Mouse (Mus musculus): ENCODE measurements around the gene Syngr4. TPM values are rescaled to one million over a fixed set of nuclear protein-coding genes. Genes with fewer than 3 reads are reported as not detected.
A peak's percentile ranks its signal among the peaks of the same experiment; 100 is the strongest.
"Not testable (repeated sequence)": the region's sequence is repeated elsewhere in the genome, so short reads cannot be mapped to it uniquely, and the experiment has no call there.

Gene Syngr4
- polyA plus RNA-seq, 1 experiment from 2014 or later = not detected

- Histone ChIP-seq H3K27ac (replicated peaks) (no peak overlapping the region), H3K4me1 (replicated peaks) (no peaks in the 10 kb centered on the region)
- ATAC-seq (ENCODE audit: low FRiP score, low read depth) = no peak
Observed at GRCm38 (mm10) chr7:45908384-45908783, 11.9 kb upstream of the Syngr4 start.

GRCm38 (mm10) chr7:45906622-45907021 is 10.1 kb upstream of the Syngr4 start:
- Histone ChIP-seq H3K36me3 (peaks cover 16% of the 10 kb centered on the region; the same call in 1 of the 2 replicates), H3K27ac (replicated peaks) (no peak overlapping the region), H3K9me3 (no peaks in the 10 kb centered on the region), H3K9ac (no peak overlapping the region), H3K4me3 (no peak overlapping the region), H3K27me3 (no peaks in the 10 kb centered on the region), H3K4me2 (no peak overlapping the region), H3K4me1 (replicated peaks) (no peaks in the 10 kb centered on the region)
- 94% methylated on average over 9 of the region's 9 CpGs for WGBS
- ATAC-seq (ENCODE audit: low FRiP score, low read depth) = no peak

More at GRCm38 (mm10) chr7:45908384-45908783, 11.9 kb upstream of the Syngr4 start:
- Histone ChIP-seq H3K9ac (no peak overlapping the region), H3K27me3 (no peaks in the 10 kb centered on the region), H3K9me3 (no peaks in the 10 kb centered on the region), H3K4me2 (no peak overlapping the region), H3K4me3 (no peak overlapping the region), H3K36me3 (peaks cover 16% of the 10 kb centered on the region; the same call in 1 of the 2 replicates)

- Histone ChIP-seq H3K4me1 (replicated peaks) (peaks cover 6% of the 10 kb centered on the region), H3K4me2 (no peak overlapping the region), H3K9me3 (no peaks in the 10 kb centered on the region), H3K36me3 (no peaks in the 10 kb centered on the region), H3K9ac (no peak overlapping the region), H3K27ac (replicated peaks) (no peak overlapping the region), H3K4me3 (no peak overlapping the region), H3K27me3 (no peaks in the 10 kb centered on the region)
- WGBS = 83% methylated on average over 12 of the region's 12 CpGs
- no peak for ATAC-seq (ENCODE audit: low FRiP score, low read depth)
Observed at GRCm38 (mm10) chr7:45902481-45903002, 6.0 kb upstream of the Syngr4 start.

- no peaks in the 10 kb centered on the region for H3K9me3 ChIP-seq
- no peaks in the 10 kb centered on the region for H3K36me3 ChIP-seq
- peaks cover 11% of the 10 kb centered on the region for H3K4me1 ChIP-seq (replicated peaks)
- no peak overlapping the region for H3K9ac ChIP-seq
- 57% methylated on average over 5 of the region's 5 CpGs for WGBS
- no peak overlapping the region for H3K4me2 ChIP-seq
- no peak overlapping the region for H3K27ac ChIP-seq (replicated peaks)
- no peak for ATAC-seq (ENCODE audit: low FRiP score, low read depth)
- H3K27me3 ChIP-seq = no peaks in the 10 kb centered on the region
- H3K4me3 ChIP-seq = no peak overlapping the region
Observed at GRCm38 (mm10) chr7:45901562-45901961, 5.0 kb upstream of the Syngr4 start.

- ATAC-seq (ENCODE audit: low FRiP score, low read depth); H3K36me3 ChIP-seq; H3K9ac ChIP-seq; H3K27me3 ChIP-seq; H3K9me3 ChIP-seq: not testable (repeated sequence)
- Histone ChIP-seq H3K4me1 (replicated peaks) (peaks cover 15% of the 10 kb centered on the region), H3K27ac (replicated peaks) (0 out of 2 replicates have a peak overlapping the region, but pooled peaks have one; percentile 82), H3K4me2 (peak overlapping the region; percentile 90), H3K4me3 (peak overlapping the region; percentile 53; the same call in 1 of the 2 replicates)
- WGBS = 50% methylated on average over 4 of the region's 4 CpGs
Observed at GRCm38 (mm10) chr7:45898125-45898524, 1.6 kb upstream of the Syngr4 start.

DNA sequence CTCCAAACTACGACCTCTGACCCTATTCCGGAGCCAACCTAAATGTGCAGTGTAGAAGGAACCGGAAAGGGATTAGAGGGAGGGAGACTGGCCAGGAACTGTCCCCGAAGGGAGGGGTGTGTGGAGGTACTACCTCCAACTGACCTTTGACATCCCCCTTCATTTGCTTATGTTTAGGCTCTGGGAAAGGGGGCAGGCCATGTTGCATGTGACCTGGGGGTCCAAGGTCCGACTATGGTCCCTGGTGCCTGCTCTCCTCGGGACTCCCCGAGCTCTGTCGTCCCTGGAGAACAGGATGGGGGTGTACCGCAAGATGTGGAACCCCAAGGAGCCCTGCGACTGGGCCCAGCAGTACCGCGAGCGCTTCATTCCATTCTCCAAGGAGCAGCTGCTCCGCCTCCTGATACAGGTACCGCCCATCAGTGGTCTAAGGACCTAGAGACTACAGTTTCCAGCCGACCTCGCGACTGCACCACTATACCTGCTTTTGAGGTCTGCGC is 794 bp upstream of the Syngr4 start:
- Histone ChIP-seq H3K9me3 (no peaks in the 10 kb centered on the region), H3K36me3 (no peaks in the 10 kb centered on the region), H3K4me1 (replicated peaks) (peaks cover 15% of the 10 kb centered on the region), H3K4me2 (peak overlapping the region; percentile 90), H3K9ac (peak overlapping the region; percentile 62), H3K4me3 (peak overlapping the region; percentile 53), H3K27me3 (no peaks in the 10 kb centered on the region), H3K27ac (replicated peaks) (peak overlapping the region; percentile 82)
- peak; percentile 65 for ATAC-seq (ENCODE audit: low FRiP score, low read depth)
- WGBS = 1% methylated on average over 19 of the region's 19 CpGs

DNA sequence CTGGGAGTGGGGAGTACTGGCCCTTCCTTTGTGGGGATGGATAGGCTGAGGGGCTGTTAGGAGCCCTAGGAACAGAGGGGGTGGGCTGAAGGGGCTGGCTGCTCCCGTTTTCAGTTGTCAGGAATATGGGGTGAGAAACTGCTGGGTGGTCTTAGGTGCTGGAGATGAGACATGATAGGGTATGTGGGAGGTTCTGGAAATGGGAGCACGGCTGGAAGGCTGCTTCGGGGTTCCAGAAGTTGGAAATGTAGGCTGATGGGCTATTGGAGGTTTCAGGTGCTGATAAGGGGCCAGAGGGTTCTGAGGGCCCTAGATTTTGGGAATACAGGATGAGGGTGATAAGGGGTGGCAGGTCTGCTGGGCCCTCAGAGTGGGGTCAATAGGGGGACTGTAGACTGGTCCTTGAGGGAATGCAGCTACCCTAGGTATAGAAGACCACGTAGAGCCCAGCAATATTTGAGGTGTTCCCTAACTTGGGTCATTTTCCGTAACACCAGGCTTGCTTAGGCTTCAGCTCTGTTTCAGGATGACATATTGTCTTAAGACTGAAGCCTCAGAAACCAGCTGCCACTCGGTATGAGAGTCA is 490 bp downstream of the Syngr4 start:
- Histone ChIP-seq H3K4me3 (peak overlapping the region; percentile 53), H3K27ac (replicated peaks) (no peak overlapping the region), H3K9ac (no peak overlapping the region), H3K36me3 (no peaks in the 10 kb centered on the region), H3K4me1 (replicated peaks) (peaks cover 15% of the 10 kb centered on the region), H3K27me3 (no peaks in the 10 kb centered on the region), H3K4me2 (peak overlapping the region; percentile 90), H3K9me3 (no peaks in the 10 kb centered on the region)
- ATAC-seq (ENCODE audit: low FRiP score, low read depth) = peak; percentile 39; the same call in 1 of the 2 replicates
- 75% methylated on average over 6 of the region's 6 CpGs for WGBS

DNA sequence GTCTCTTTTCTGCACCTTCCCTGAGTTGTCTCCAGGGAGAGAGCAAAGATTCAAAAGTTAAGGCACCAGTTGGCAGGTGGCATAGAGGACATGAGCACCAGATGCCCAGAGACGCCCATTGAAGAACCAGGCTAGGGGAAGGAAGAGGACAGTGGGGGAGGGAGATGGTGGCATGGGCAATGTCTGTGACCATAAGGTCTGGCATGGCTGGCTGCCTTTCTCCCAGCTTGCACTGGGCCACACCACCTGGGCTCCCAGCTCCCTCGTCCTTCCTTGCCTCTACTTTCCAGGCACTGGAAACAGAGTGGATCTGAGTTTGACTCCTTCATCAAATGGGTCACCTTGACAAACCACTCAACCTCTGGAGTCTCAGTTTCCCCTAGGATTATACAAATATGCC is 3.9 kb downstream of the Syngr4 start:
- Histone ChIP-seq H3K9ac (no peak overlapping the region), H3K27ac (replicated peaks) (no peak overlapping the region), H3K9me3 (no peaks in the 10 kb centered on the region), H3K36me3 (no peaks in the 10 kb centered on the region), H3K4me3 (no peak overlapping the region), H3K4me1 (replicated peaks) (peaks cover 10% of the 10 kb centered on the region), H3K4me2 (no peak overlapping the region), H3K27me3 (no peaks in the 10 kb centered on the region)
- WGBS = 84% methylated on average over 2 of the region's 2 CpGs
- no peak for ATAC-seq (ENCODE audit: low FRiP score, low read depth)

GRCm38 (mm10) chr7:45887246-45887645 is 9.3 kb downstream of the Syngr4 start:
- 64% methylated on average over 3 of the region's 3 CpGs for WGBS
- peaks cover 28% of the 10 kb centered on the region for H3K36me3 ChIP-seq
- no peaks in the 10 kb centered on the region for H3K9me3 ChIP-seq
- no peak for ATAC-seq (ENCODE audit: low FRiP score, low read depth)
- no peak overlapping the region for H3K4me3 ChIP-seq
- no peak overlapping the region for H3K27ac ChIP-seq (replicated peaks)
- H3K27me3 ChIP-seq = no peaks in the 10 kb centered on the region
- no peak overlapping the region for H3K9ac ChIP-seq
- no peaks in the 10 kb centered on the region for H3K4me1 ChIP-seq (replicated peaks)
- H3K4me2 ChIP-seq = no peak overlapping the region

- Histone ChIP-seq H3K27me3 (no peaks in the 10 kb centered on the region), H3K36me3 (peaks cover 86% of the 10 kb centered on the region), H3K4me1 (replicated peaks) (no peaks in the 10 kb centered on the region), H3K27ac (replicated peaks) (no peak overlapping the region), H3K9me3 (no peaks in the 10 kb centered on the region), H3K4me3 (no peak overlapping the region), H3K4me2 (no peak overlapping the region), H3K9ac (no peak overlapping the region)
- 94% methylated on average over 2 of the region's 2 CpGs for WGBS
- ATAC-seq (ENCODE audit: low FRiP score, low read depth) = no peak
Observed at GRCm38 (mm10) chr7:45881011-45881410, 15.5 kb downstream of the Syngr4 start.

GRCm38 (mm10) chr7:45880531-45880930 is 16.0 kb downstream of the Syngr4 start:
- no peak for ATAC-seq (ENCODE audit: low FRiP score, low read depth)
- no peak overlapping the region for H3K27ac ChIP-seq (replicated peaks)
- no peak overlapping the region for H3K4me3 ChIP-seq
- no peaks in the 10 kb centered on the region for H3K4me1 ChIP-seq (replicated peaks)
- peaks cover 91% of the 10 kb centered on the region for H3K36me3 ChIP-seq
- 98% methylated on average over 4 of the region's 4 CpGs for WGBS
- H3K9me3 ChIP-seq = no peaks in the 10 kb centered on the region
- H3K9ac ChIP-seq = no peak overlapping the region
- H3K27me3 ChIP-seq = no peaks in the 10 kb centered on the region
- H3K4me2 ChIP-seq = no peak overlapping the region

DNA sequence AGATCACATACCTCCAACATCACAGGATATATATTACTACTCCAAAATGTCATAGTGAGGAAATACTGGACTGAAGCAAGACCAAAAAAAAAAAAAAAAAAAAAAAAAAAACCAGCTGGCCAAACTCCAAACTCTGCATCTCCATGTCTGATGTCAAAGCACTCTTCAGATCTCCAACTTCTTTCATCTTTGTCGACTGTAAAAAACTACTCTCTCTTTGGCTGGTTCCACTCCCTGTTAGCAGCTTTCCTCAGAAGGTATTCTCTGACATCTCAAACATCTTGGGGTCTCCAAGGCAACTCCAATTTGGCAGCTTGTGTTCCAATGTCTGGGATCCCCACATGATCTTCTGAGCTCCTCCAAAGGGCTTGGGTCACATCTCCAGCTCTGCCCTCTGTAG is 18.2 kb downstream of the Syngr4 start, which contains the start of gene Grin2d:
TSS of gene Grin2d (minus strand) at position 101 of the 400 bp plus-strand sequence.
- not testable (repeated sequence) for H3K9ac ChIP-seq; H3K4me2 ChIP-seq; H3K27ac ChIP-seq (replicated peaks); ATAC-seq (ENCODE audit: low FRiP score, low read depth); H3K4me3 ChIP-seq; H3K9me3 ChIP-seq; H3K27me3 ChIP-seq
- peaks cover 17% of the 10 kb centered on the region for H3K4me1 ChIP-seq (replicated peaks)
- H3K36me3 ChIP-seq = peaks cover 81% of the 10 kb centered on the region
- 97% methylated on average over 1 of the region's 1 CpGs for WGBS

All from hindbrain, embryonic 15.5 days (tissue).